Mouse (Mus musculus) kidney, postnatal 0 days (tissue): ENCODE measurements around the gene Fem1a. TPM values are rescaled to one million over a fixed set of nuclear protein-coding genes. Genes with fewer than 3 reads are reported as not detected.
A peak's percentile ranks its signal among the peaks of the same experiment; 100 is the strongest.

Source experiments
- ATAC-seq: fragments of 200-750 bp; cut with Nextera tagmentation; replicated peaks from 2 replicates; pipeline ENCODE4 v1.8.0; 2017; ENCODE audit warnings: low read depth, moderate number of reproducible peaks, moderate TSS enrichment, moderate library complexity; ENCODE audit not compliant: low FRiP score
- DNase-seq: peaks from one replicate; pipeline ENCODE4 v3.0.0-alpha.2; 2016; ENCODE audit warnings: low spot score
- H3K27ac ChIP-seq: fragments of 300-500 bp; sonication (generic); 2 replicates; pipeline ENCODE4 v1.5.1; 2014; ENCODE audit warnings: mild to moderate bottlenecking
- H3K27me3 ChIP-seq: fragments of 300-500 bp; sonication (generic); 2 replicates; pipeline ENCODE4 v1.6.1; 2014; ENCODE audit warnings: low read length, mixed read lengths; ENCODE audit not compliant: insufficient read depth
- H3K36me3 ChIP-seq: fragments of 300-500 bp; sonication (generic); 2 replicates; pipeline ENCODE4 v1.6.1; 2014; ENCODE audit warnings: low read length, mixed read lengths; ENCODE audit not compliant: insufficient read depth
- H3K4me1 ChIP-seq: fragments of 300-500 bp; sonication (generic); replicated peaks from 2 replicates; pipeline ENCODE4 v1.6.1; 2014; ENCODE audit warnings: antibody characterized with exemption, low read length, mixed read lengths; ENCODE audit not compliant: insufficient read depth
- H3K4me2 ChIP-seq: fragments of 300-500 bp; sonication (generic); 2 replicates; pipeline ENCODE4 v1.6.1; 2014; ENCODE audit warnings: mild to moderate bottlenecking, low read length, moderate library complexity, mixed read lengths
- H3K4me3 ChIP-seq: fragments of 300-500 bp; sonication (generic); replicated peaks from 2 replicates; pipeline ENCODE4 v1.5.1; 2014; ENCODE audit warnings: low read depth, low read length
- H3K9ac ChIP-seq: fragments of 300-500 bp; sonication (generic); 2 replicates; pipeline ENCODE4 v1.6.1; 2014; ENCODE audit warnings: low read depth, low read length
- H3K9me3 ChIP-seq: fragments of 300-500 bp; sonication (generic); replicated peaks from 2 replicates; pipeline ENCODE4 v1.6.1; 2016; ENCODE audit warnings: low read length, inconsistent platforms, mixed read lengths
- CTCF ChIP-seq: IDR thresholded peaks from 2 replicates; pipeline ENCODE4 v1.5.1; 2016; ENCODE audit warnings: antibody characterized with exemption, low read depth, mild to moderate bottlenecking, moderate library complexity
- WGBS: fragments of 180-500 bp; shearing (Covaris S2); extraction: QIAGEN DNeasy Blood & Tissue Kit; methylation state at CpG from one replicate; pipeline ENCODE4 v1.1.7; 2014; 5-methylcytosine and 5-hydroxymethylcytosine counted together
- polyA plus RNA-seq: library from polyadenylated mRNA; unstranded; fragments of >200 nt; fragmentation: Nextera tagmentation; extraction: Ambion mirVana; gene quantifications from 2 replicates; pipeline ENCODE4 v1.2.1, GENCODE M21; 2015

The Fem1a gene
- polyA plus RNA-seq, 1 experiment from 2014 or later, result 11.7 TPM

GRCm38 (mm10) chr17:56273986-56274385, 17.4 kb downstream of the Fem1a start:
- Histone ChIP-seq H3K9me3 (no peaks in the 10 kb centered on the region), H3K27ac (no peak overlapping the region), H3K4me3 (no peak overlapping the region), H3K27me3 (no peaks in the 10 kb centered on the region), H3K4me1 (peaks cover 5% of the 10 kb centered on the region; the same call in 1 of the 2 replicates), H3K36me3 (peaks cover 11% of the 10 kb centered on the region), H3K4me2 (no peak overlapping the region), H3K9ac (no peak overlapping the region)
- ATAC-seq, result no peak
- no peak for DNase-seq
- 94% methylated on average over 5 of the region's 5 CpGs for WGBS
- TF ChIP-seq CTCF, result no peak

- no peaks in the 10 kb centered on the region for H3K27me3 ChIP-seq
- DNase-seq (peak; percentile 39), ATAC-seq (peak; percentile 33; the same call in 1 of the 2 replicates)
- peak overlapping the region; percentile 52 for H3K9ac ChIP-seq
- no peaks in the 10 kb centered on the region for H3K9me3 ChIP-seq
- WGBS, result 17% methylated on average over 5 of the region's 5 CpGs
- TF ChIP-seq CTCF, result no peak
- peaks cover 5% of the 10 kb centered on the region; the same call in 1 of the 2 replicates for H3K4me1 ChIP-seq
- H3K4me2 ChIP-seq, result peak overlapping the region; percentile 67
- peaks cover 20% of the 10 kb centered on the region for H3K36me3 ChIP-seq
- H3K4me3 ChIP-seq, result peak overlapping the region; percentile 50
- H3K27ac ChIP-seq, result peak overlapping the region; percentile 83
These were observed 19.4 kb downstream of the Fem1a start for GRCm38 (mm10) chr17:56275842-56276480.

- Histone ChIP-seq H3K27me3 (no peaks in the 10 kb centered on the region), H3K9ac (peak within 1 kb of the TSS; percentile 52), H3K9me3 (no peaks in the 10 kb centered on the region), H3K4me3 (peak within 1 kb of the TSS; percentile 50), H3K27ac (peak within 1 kb of the TSS; percentile 83), H3K36me3 (peaks cover 22% of the 10 kb centered on the region), H3K4me1 (peaks cover 5% of the 10 kb centered on the region; the same call in 1 of the 2 replicates), H3K4me2 (peak within 1 kb of the TSS; percentile 67)
- WGBS, result 5% methylated on average over 19 of the region's 21 CpGs
- peak; percentile 99 for DNase-seq
- TF ChIP-seq CTCF, result peak; percentile 61
- ATAC-seq, result peak; percentile 94
These were observed 20.3 kb downstream of the Fem1a start, which contains the start of gene Ticam1 for GRCm38 (mm10) chr17:56276643-56277566. Ticam1 (minus strand) TSS chr17:56276786.

- DNase-seq (no peak), ATAC-seq (no peak)
- Histone ChIP-seq H3K27me3 (no peaks in the 10 kb centered on the region), H3K9me3 (no peaks in the 10 kb centered on the region), H3K4me1 (peaks cover 5% of the 10 kb centered on the region; the same call in 1 of the 2 replicates), H3K27ac (peak overlapping the region; percentile 83), H3K4me3 (no peak overlapping the region), H3K36me3 (peaks cover 22% of the 10 kb centered on the region), H3K4me2 (peak overlapping the region; percentile 67), H3K9ac (no peak overlapping the region)
- TF ChIP-seq CTCF, result no peak
- WGBS, result 42% methylated on average over 2 of the region's 2 CpGs
These were observed 20.9 kb downstream of the Fem1a start for GRCm38 (mm10) chr17:56277567-56277893.

- WGBS, result 93% methylated on average over 5 of the region's 5 CpGs
- peaks cover 29% of the 10 kb centered on the region for H3K36me3 ChIP-seq
- H3K4me1 ChIP-seq, result peaks cover 3% of the 10 kb centered on the region; the same call in 1 of the 2 replicates
- H3K4me2 ChIP-seq, result no peak overlapping the region
- no peaks in the 10 kb centered on the region for H3K27me3 ChIP-seq
- no peak overlapping the region for H3K27ac ChIP-seq
- TF ChIP-seq CTCF, result no peak
- DNase-seq (no peak), ATAC-seq (no peak)
- H3K9me3 ChIP-seq, result no peaks in the 10 kb centered on the region
- no peak overlapping the region for H3K4me3 ChIP-seq
- H3K9ac ChIP-seq, result no peak overlapping the region
These were observed 21.7 kb downstream of the Fem1a start for GRCm38 (mm10) chr17:56278340-56278739.

GRCm38 (mm10) chr17:56279481-56280155, 23.0 kb downstream of the Fem1a start:
- Histone ChIP-seq H3K4me3 (no peak overlapping the region), H3K9ac (no peak overlapping the region), H3K4me1 (no peaks in the 10 kb centered on the region; the same call in 1 of the 2 replicates), H3K4me2 (no peak overlapping the region), H3K27ac (peak overlapping the region; percentile 50; the same call in 1 of the 2 replicates), H3K36me3 (peaks cover 39% of the 10 kb centered on the region; the same call in 1 of the 2 replicates), H3K27me3 (no peaks in the 10 kb centered on the region), H3K9me3 (no peaks in the 10 kb centered on the region)
- no peak for DNase-seq
- ATAC-seq, result no peak
- 91% methylated on average over 12 of the region's 12 CpGs for WGBS
- no peak for TF ChIP-seq CTCF
